Mouse (Mus musculus): Measurements from ENCODE around the gene Gdf9.
"Not testable (repeated sequence)": the region's sequence is repeated elsewhere in the genome, so short reads cannot be mapped to it uniquely, and the experiment has no call there.

Gdf9 gene

DNA sequence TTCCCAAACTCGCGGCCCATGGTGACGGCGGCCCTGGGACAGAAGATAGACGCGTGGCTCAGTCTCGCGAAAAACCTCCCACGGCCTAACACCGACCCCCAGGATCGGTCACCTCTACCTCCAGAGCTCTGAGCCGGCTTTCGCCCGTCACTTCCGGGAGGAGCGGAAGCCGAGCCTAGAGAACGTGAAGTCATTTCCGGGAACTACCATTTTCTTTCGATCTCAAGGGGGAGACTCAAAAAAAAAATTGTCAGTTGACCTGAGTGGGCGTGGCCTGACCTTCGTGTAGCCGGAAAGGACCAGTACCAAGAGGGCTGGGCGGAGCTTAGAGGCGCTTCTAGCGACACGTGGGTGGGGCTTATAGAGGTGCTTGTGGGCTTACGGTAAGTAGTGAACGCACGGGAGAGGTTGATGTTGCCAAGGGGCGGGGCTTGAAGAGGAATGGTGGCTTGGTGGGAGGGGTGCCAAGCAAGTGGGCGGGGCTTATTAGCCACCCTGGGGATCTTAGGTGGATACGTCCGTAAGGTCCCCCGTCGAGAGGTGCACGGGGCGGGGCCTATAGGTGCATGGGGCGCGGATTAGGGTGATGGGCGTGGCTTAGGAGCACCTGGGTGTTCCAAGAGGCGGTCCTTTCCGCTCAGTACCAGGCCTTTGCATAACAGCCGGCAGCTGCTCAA is at the start of gene Gdf9, which contains the start of gene Uqcrq:
Gene Gdf9 (plus strand): TSS at position 354 of the 677 bp plus-strand sequence.
Gene Uqcrq (minus strand): TSS at position 162 of the 677 bp plus-strand sequence.
- in situ Hi-C loops (cut with MseI, MboI), result no loop called here

DNA sequence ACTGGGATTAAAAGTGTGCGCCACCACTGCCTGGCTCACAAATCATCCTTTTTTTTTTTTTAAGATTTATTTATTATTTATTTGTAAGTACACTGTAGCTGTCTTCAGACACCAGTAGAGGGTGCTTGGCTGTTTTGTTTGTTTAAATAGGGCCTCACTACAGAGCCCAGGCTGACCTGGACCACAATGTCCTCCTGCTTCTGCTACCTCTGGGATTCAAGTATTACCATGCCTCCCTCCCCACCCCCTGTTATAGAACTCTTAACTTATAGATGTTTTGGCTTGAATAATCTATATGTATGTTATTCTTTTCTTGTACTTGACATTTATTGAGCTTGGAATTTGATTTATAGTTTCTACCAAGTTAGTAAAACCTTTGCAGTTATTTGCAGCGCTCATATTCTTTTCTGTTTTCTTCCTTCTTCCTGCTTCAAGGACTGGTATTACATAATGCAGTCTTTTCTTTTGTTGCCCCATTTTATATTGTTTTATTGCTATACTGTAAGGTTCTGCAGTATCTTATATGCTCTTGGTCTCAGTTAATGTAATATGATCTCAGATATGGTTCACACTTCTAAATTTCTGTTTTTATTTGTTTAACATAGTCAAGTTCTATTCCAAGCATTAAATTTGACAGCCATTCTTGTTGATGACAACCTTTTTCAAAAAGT is 46.9 kb upstream of the Gdf9 start:
- in situ Hi-C loops (cut with MseI, MboI), result no loop called here

DNA sequence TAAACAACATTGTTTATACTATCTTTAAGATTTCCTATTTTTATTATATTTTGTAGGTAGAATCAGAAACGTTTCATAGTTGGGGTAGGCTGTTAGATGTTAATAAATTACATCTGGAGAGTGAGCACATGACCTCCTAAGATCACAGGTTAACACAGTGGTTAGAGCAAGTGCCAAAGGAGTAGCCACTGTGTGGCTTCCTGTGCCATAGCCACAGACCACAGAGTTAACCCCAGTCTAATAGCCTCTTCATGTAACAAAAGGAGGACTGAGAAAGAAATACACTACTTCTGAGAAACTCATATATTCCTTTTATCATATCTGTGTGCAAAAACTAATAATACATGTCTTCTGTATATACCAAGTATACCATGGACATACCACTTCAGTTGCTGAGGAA is 37.0 kb upstream of the Gdf9 start:
- in situ Hi-C loops (cut with MseI, MboI), result no loop called here

DNA sequence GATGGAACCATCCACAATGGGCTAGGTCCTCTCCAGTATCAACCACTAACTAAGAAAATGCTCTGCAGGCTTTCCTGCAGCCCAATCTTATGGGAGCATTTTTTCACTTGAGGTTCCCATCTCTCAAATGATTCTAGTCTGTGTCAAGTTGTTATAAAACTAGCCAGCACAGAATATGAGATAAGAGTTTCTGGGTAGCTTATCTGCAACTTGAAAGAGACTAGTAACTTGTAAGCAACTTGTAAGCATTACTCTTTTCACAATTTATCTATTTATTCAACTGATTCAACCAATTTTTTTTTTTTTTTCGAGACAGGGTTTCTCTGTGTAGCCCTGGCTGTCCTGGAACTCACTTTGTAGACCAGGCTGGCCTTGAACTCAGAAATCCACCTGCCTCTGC is 27.2 kb upstream of the Gdf9 start:
- in situ Hi-C loops (cut with MseI, MboI), result no loop called here

DNA sequence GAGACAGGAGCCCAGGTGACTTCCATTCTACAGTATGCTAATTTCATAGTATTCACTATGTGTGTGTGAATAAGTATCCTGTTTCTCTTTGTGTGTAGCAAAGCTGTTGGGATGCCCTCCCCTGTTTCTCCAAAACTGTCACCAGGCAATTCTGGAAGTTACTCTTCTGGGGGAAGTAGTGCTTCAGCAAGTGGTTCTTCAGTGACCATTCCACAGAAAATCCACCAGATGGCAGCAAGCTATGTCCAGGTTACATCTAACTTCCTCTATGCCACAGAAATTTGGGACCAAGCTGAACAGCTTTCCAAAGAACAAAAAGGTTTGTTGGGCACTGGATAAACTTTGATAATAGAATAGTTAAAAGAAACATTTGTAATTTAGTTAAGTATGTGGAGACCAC is 19.1 kb upstream of the Gdf9 start:
- in situ Hi-C loops (cut with MseI, MboI), result no loop called here

DNA sequence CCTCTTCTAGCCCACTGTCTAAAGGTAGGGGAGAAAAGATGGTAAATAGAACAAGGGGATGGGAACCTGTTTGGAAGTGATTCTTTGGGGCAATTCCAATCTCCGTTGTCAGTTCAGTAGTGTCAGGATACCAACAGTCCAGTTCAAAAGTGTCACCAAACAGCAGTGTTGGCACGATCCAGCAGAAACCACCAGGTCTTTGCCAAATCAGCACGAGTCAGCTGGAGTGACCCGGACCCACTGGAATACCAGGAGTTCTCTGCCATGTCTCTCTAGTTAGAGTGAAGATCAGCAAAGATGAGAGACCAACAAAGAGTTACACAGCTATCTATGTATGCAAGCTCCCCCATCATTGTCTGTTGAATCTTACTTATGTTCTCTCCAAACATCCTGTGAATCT is 17.0 kb upstream of the Gdf9 start:
- in situ Hi-C loops (cut with MseI, MboI), result no loop called here

DNA sequence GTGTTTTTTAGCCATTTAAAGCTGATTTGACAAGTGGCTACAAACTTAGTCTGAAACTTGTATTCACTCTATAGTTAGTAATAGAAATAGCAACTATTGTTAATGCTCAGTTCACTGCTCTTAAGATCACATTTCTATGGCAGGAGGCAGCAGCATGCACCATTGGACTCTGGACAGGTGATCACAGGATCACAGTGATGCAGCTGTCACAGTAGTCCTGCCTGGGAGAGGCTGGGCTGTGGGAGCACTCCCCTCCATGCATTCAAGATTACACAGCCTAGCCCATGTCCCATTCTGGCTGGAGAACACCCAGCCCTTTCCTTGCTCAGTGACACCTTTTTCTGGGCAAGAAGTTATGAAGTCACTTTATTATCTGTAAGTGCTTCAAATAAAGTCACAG is 12.8 kb upstream of the Gdf9 start:
- in situ Hi-C loops (cut with MseI, MboI), result no loop called here

DNA sequence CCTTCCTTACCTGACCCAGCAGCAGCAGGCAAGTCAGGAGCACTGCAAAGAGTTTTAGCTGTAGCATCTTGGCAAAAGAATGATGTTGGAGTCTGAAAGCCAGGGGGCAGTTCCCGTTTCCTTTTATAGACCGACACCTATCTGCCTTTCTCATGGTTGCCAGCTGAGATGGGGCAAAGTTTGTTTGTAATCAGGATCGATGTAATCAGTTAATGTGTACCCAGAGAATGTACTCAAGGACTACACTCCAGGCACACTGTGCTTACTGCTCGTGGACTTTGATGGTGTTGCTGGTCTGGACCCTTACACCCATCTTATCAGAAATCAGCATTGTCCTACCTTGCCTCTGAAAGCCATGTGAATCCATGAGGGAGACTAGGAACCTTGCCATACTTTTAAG is 7.8 kb upstream of the Gdf9 start, which contains the start of gene Leap2:
Gene Leap2 (minus strand): TSS at position 135 of the 400 bp plus-strand sequence.
- in situ Hi-C loops (cut with MseI, MboI), result no loop called here

DNA sequence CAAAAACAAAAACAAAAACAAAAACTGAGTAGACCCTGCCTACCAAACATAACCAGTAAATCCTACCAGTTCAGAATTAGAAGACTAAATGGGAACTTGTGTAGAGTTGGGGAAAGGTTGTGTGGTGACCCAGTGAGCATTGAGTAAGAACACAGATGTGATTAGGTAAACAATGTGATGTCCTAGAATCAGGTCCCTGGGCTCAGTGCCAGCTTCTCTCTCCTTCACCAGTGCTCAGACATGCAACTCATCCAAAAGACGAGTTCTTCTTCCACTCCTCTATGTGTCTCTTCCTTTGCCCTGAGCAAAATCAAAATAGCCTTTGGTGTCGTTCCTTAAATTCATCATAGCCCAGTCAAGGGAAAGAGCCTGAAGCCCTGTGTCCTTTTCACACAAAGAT is 6.0 kb upstream of the Gdf9 start:
- in situ Hi-C loops (cut with MseI, MboI), result no loop called here

DNA sequence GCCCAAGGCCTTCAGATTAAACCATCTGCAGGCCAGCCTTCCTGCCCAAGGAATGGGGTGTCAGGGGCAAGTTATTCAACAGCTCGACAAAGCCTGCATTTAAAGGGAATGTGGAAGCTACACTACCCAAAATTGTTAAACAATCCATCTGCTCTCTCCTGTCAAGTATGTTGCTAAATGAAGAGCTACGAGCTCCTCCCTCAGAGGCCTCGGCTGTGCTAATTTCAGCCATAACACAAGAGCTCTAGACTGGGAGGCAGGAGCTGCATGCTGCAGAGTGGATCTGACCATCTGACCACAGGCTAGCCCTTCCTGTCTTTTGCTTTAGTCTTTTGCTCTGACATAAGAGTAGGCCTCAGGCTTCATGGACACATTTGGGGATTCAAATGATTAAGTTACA is 5.6 kb upstream of the Gdf9 start:
- in situ Hi-C loops (cut with MseI, MboI), result no loop called here

DNA sequence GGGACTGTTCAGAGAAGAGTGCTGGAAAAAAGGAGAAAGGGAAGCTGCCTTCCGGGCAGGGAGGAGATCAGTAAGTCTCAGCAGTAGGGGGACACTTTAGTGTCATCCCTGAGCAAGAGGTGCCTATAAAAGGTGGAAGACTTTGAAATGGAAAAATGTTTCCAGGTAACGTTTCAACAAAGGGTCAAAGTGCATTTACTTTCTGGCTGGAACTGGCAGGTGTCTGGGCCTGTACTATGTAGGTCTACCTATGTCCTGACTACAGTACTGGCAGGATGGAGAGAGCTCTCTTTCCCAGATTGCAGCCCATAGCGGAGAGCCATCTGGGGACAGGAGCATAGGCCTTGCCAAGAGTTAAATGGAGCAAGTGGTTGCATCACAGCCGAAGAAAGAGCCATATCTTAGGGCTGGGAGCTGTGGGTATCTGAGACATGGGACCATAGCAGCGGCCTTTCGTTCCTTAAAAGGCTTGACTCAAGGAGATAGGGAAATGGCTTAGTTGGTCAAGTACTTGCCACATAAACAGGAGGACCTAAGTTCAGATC is 5.0 kb upstream of the Gdf9 start:
- in situ Hi-C loops (cut with MseI, MboI), result no loop called here

DNA sequence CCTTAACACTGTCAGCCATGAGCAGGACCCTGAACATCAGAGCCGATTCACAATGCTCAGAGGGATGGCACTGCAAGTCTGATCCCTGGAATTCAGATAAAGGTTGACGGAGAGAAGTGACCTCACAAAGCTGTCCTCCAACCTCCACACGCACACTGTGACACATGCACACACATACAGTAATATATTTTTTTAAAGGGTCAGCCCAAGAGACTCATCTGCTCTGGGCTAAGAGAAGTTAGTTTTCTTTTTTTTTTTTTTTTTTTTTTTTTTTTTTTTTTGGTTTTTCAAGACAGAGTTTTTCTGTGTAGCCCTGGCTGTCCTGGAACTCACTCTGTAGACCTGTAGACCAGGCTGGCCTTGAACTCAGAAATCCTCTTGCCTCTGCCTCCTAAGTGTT is 3.9 kb upstream of the Gdf9 start:
- in situ Hi-C loops (cut with MseI, MboI), result not testable (repeated sequence)

DNA sequence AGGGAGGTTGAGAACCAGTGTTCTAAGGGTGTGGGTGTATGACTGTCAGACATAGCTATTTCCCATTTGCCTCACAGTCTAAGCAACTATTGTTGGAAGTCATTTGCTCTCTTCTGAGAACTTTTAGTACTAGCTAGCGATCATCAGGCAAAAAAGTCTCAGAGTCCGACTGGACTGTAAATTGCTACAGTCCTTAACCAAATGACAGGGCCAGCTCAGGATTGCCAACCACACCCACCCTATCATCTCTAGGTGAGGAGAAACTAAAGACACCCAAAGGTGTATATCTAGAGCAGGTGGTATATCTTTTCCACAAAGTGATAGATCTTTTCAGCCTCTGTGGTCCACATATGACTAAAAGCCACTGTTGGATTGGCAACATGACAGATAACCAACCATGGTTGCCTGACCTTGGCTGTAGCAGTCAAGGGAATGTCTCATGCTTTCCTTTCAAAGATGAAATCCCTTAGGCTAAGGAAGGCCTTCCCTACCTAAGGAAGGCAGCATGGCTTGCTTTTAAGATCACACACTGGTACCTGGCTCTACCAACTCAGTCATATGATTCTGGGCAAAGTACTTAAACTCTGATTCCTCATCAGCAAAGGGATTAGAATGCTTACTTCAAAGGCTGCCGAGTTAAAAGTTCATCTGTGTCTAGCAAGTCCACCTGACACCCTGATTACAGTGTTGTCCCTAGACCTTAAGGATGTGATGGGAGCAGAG is 2.7 kb upstream of the Gdf9 start:
- in situ Hi-C loops (cut with MseI, MboI), result no loop called here

DNA sequence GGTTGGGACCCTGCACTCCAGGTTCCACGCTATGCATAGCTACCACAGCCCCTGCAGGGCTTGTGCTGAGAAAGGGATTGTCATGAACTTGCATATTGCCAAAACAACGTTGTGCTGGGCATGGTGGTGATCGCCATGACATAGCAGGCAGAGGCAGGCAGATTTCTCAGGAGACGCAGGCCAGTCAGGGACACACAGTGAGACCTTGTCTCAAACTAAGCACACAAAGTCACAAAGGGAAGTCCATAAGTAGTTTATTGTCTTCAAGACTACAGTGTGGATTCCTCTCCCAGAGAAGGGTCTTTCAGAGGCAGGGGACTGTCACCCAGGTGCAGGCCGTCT is 2.1 kb upstream of the Gdf9 start:
- in situ Hi-C loops (cut with MseI, MboI), result no loop called here

DNA sequence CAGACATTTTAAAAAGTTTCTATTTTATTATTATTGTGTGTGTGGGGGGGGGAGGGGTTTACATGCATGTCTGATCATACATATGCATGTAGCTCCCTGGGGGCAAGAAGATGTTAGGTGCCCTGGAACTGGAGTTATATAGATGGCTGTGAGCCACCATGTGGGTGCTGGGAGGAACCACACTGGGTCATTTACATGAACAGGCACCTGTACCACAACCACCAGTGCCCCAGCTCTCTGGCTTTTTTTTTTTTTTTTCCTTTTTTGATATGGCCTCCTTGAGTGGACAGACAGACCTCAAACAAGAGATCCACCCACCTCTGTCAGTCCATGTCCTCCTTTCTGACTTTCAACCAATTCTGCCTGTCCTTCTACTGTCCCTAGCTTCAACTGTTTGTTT is 1.6 kb upstream of the Gdf9 start:
- in situ Hi-C loops (cut with MseI, MboI), result no loop called here

DNA sequence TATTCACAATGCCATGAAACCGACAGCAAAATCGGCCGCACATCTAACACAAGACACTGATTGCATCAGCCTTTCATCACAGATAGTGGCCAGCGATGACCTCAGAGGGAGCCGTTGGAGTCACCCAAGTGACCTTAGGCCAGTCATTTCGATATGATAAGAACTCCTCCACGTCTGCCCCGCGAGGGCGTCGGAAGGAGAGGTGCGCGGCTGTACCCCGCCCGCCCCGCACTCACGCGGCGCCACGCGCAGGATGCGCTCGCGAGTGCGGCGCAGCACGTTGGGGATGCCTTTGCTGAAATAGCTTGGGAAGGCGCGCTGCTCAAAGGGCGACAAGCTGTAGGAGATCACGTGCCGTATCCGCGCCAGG is 538 bp upstream of the Gdf9 start:
- in situ Hi-C loops (cut with MseI, MboI), result no loop called here

DNA sequence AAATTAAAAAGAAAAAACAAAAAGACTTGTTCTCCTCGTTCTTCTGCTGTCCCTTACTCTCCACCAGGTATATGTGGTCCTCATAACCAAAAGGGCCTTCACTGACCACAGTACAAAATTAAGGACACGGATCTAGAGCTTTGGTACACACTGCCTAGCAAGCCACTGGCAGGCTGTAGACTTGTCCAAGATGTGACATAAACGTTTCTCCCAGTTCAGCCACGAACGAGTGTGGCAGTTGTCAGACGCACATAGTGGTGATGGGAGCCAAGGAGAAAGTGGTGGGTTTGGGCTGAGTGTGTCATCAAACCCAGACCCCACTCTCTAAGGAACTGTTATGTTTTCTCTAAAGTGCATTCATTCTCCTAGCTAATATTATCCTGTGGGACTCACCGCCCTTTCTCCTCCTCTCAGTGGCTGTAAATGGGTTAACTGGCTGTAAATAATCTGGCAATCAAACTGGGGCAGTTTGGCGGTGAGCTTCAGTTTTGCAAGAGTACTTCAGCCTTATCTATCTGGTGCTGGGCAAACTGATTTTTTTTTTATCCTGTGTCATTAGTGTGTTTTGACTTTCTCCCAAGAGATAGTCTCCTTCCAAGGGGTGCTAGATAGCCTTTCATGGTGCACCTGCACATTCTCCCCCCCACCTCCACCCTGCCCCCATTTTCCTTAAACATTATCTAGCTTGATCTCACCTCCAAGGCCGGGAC is 679 bp downstream of the Gdf9 start:
- in situ Hi-C loops (cut with MseI, MboI), result no loop called here

DNA sequence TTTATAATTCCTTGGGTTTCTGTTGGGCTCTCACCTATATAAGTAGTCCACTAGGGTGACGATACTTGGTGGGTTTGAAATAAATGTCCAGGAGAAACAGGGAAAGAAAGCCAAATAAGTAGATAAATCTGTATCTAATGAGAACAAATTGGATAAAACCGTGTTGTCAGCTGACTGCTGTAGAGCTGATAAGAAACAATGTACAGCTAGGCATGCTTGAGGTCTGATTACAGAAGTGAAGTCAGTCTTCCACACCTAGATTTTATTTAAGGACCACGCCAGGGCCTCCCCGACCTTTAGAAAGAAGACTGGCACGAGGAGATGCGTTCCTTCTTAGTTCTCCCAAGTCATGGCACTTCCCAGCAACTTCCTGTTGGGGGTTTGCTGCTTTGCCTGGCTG is 2.2 kb downstream of the Gdf9 start:
- in situ Hi-C loops (cut with MseI, MboI), result no loop called here

DNA sequence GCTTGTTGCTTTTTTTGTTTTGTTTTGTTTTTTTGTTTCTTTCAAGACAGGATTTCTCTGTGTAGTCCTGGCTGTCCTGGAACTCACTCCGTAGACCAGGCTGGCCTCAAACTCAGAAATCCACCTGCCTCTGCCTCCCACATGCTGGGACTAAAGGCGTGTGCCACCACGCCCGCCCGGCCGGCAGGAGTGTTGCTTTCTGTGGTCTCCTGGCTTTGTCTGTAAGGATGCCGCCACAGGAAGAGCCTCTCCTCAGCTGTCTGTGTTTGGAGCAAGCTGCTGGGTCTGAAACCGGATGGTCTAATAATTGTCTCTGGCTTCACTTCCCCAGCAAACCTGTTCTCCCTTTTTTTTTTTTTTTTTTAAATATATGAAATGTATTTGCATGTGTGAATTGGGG is 4.7 kb downstream of the Gdf9 start:
- in situ Hi-C loops (cut with MseI, MboI), result no loop called here

DNA sequence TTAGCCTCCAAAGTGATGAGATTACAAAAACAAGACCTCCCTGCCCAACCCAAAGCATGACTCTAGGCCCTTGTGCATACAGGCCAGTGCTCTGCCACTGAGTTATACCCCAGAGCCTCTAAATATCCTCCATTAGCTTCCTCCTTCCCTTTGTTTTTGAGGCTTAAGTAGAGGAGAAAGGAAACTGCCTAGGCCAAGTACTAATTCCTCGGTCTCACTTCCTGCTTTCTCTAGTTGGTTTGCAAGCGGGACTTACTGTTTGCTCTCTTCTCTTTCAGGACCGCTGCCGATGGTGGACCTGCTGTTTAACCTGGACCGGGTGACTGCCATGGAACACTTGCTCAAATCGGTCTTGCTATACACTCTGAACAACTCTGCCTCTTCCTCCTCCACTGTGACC is 5.5 kb downstream of the Gdf9 start:
- in situ Hi-C loops (cut with MseI, MboI), result no loop called here

DNA sequence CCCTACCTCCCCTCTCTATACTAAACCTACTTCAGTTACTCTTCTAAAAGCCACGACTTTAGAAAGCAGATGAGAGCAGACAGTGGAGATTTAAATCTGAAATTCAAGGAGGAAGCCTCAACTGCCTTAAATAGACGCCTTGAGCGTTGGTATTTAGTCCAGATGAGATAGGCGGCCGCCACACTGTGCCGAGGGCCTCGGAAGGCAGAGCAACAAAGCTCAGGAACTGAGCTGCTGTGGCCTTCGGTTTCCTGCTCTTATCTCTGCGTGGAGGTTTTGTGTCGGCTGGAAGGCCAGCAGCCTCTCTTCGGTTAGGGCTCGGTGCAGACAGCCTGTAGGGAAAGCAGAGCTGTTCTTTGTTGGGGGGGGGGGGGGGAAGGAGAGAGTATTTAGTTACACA is 11.1 kb downstream of the Gdf9 start:
- in situ Hi-C loops (cut with MseI, MboI), result no loop called here

DNA sequence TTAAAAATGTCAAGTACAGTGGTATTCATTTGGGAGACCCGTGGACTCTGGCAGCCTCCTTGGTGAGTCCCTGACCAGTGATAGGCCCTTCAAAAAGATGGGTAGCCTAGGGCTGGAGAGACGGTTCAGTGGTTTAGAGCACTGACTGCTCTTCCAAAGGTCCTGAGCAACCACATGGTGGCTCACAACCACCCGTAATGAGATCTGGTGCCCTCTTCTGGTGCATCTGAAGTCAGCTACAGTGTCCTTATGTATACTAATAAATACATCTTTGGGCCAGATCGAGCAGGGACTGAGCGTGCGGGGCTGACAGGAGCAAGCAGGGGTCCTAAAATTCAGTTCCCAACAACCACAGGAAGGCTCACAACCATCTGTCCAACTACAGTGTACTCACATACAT is 13.0 kb downstream of the Gdf9 start:
- in situ Hi-C loops (cut with MseI, MboI), result no loop called here

Measured in mouse trophoblast stem cell (cell line).